Mouse (Mus musculus) intestine, embryonic 16.5 days (tissue): ENCODE measurements around the gene 1110017D15Rik. TPM values are rescaled to one million over a fixed set of nuclear protein-coding genes. Genes with fewer than 3 reads are reported as not detected.
"Not testable (repeated sequence)": the region's sequence is repeated elsewhere in the genome, so short reads cannot be mapped to it uniquely, and the experiment has no call there.

Experiments
- ATAC-seq: fragments of 200-750 bp; cut with Nextera tagmentation; 2 replicates; pipeline ENCODE4 v1.8.0; 2017; ENCODE audit warnings: moderate TSS enrichment, moderate library complexity
- H3K27ac ChIP-seq: fragments of 300-500 bp; sonication (generic); 2 replicates; pipeline ENCODE4 v1.5.1; 2014; ENCODE audit warnings: mild to moderate bottlenecking, low read length
- H3K27me3 ChIP-seq: fragments of 300-500 bp; sonication (generic); replicated peaks from 2 replicates; pipeline ENCODE4 v1.6.1; 2014; ENCODE audit warnings: low read length, control low read depth, mixed read lengths; ENCODE audit not compliant: control insufficient read depth, insufficient read depth
- H3K36me3 ChIP-seq: fragments of 300-500 bp; sonication (generic); 2 replicates; pipeline ENCODE4 v1.6.1; 2014; ENCODE audit warnings: low read length, control low read depth; ENCODE audit not compliant: control insufficient read depth, insufficient read depth
- H3K4me1 ChIP-seq: fragments of 300-500 bp; sonication (generic); 2 replicates; pipeline ENCODE4 v1.6.1; 2014; ENCODE audit warnings: low read length, control low read depth, mixed read lengths; ENCODE audit not compliant: control insufficient read depth, insufficient read depth
- H3K4me2 ChIP-seq: fragments of 300-500 bp; sonication (generic); 2 replicates; pipeline ENCODE4 v1.6.1; 2014; ENCODE audit warnings: low read depth, low read length, control low read depth
- H3K4me3 ChIP-seq: fragments of 300-500 bp; sonication (generic); 2 replicates; pipeline ENCODE4 v1.5.1; 2014; ENCODE audit warnings: mild to moderate bottlenecking, low read length
- H3K9ac ChIP-seq: fragments of 300-500 bp; sonication (generic); 2 replicates; pipeline ENCODE4 v1.6.1; 2014; ENCODE audit warnings: low read depth, low read length
- H3K9me3 ChIP-seq: fragments of 300-500 bp; sonication (generic); 2 replicates; pipeline ENCODE4 v1.6.1; 2016; ENCODE audit warnings: low read length, control low read depth; ENCODE audit not compliant: control insufficient read depth
- WGBS: fragments of 180-500 bp; shearing (Covaris S2); extraction: QIAGEN DNeasy Blood & Tissue Kit; methylation state at CpG from one replicate; pipeline ENCODE4 v1.1.7; 2014; 5-methylcytosine and 5-hydroxymethylcytosine counted together
- polyA plus RNA-seq: library from polyadenylated mRNA; unstranded; fragments of >200 nt; fragmentation: Nextera tagmentation; extraction: Ambion mirVana; gene quantifications from 2 replicates; pipeline ENCODE4 v1.2.1, GENCODE M21; 2015

The 1110017D15Rik gene
- polyA plus RNA-seq, 1 experiment from 2014 or later = 0.21 TPM

- no peaks in the 10 kb centered on the region for H3K9me3 ChIP-seq
- peak; percentile 99 for ATAC-seq
- H3K36me3 ChIP-seq = no peaks in the 10 kb centered on the region
- peak within 1 kb of the TSS; percentile 86 for H3K9ac ChIP-seq
- no peaks in the 10 kb centered on the region for H3K27me3 ChIP-seq
- WGBS = under 1% methylated on average over 70 of the region's 70 CpGs
- peak within 1 kb of the TSS; percentile 77 for H3K27ac ChIP-seq
- H3K4me3 ChIP-seq = peak within 1 kb of the TSS; percentile 80
- peak within 1 kb of the TSS; percentile 58 for H3K4me2 ChIP-seq
- peaks cover 3% of the 10 kb centered on the region; the same call in 1 of the 2 replicates for H3K4me1 ChIP-seq
Measured at GRCm38 (mm10) chr4:41464345-41465286, 52.5 kb downstream of the 1110017D15Rik start, which contains the start of the genes Kif24 and Nudt2. Gene Kif24, minus strand, starts transcription at chr4:41464887. Gene Nudt2, plus strand, starts transcription at chr4:41465151.

DNA sequence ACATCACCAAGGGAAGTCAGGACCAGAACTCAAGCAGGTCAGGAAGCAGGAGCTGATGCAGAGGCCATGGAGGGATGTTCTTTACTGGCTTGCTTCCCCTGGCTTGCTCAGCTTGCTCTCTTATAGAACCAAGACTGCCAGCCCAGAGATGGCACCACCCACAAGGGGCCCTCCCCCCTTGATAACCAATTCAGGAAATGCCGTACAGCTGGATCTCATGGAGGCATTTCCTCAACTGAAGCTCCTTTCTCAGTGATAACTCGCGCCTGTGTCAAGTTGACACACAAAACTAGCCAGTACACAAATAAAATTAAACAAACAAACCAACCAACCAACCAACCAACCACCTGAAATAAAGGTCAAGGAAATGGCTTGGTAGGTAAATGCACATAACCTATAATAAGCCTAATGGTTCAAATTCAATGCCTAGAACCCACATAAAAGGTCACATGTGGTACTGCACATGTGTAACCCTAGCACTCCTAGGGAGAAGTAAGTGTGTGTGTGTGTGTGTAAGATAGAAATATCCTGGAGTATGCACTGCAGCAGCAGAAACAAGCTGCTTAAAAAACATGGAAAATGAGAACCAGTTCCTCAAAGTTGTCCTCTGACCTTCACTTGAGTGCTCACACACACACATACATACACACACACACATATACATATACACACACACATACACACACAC is 53.9 kb downstream of the 1110017D15Rik start:
- Histone ChIP-seq H3K9ac (0 out of 2 replicates have a peak overlapping the region, but pooled peaks have one; percentile 71), H3K4me3 (peak overlapping the region; percentile 80), H3K4me2 (peak overlapping the region; percentile 58)
- WGBS = 57% methylated on average over 3 of the region's 3 CpGs
- H3K36me3 ChIP-seq, H3K27ac ChIP-seq, H3K27me3 ChIP-seq, H3K4me1 ChIP-seq, H3K9me3 ChIP-seq, ATAC-seq: not testable (repeated sequence)

DNA sequence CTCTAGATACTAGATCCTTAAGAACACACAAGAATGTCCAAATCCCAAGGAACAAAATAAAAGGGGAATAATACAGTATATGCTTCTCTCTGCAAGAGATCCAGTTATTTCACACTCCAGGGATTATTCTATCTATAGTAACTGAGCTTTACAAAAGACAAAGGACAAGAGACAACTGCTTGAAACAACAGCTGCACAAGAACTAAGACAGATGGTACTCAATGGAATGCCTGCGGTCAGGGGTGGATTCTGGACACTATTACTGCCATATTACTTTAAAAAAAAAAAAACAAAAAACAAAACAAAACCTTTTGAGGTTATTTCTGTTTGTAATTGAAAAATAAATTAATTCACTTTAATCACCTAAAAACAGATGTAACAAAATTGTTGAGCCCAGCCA is 56.4 kb downstream of the 1110017D15Rik start:
- Histone ChIP-seq H3K4me1 (peaks cover 3% of the 10 kb centered on the region; the same call in 1 of the 2 replicates), H3K9ac (no peak overlapping the region), H3K4me2 (no peak overlapping the region), H3K27ac (no peak overlapping the region), H3K4me3 (no peak overlapping the region), H3K27me3 (no peaks in the 10 kb centered on the region), H3K9me3 (no peaks in the 10 kb centered on the region), H3K36me3 (no peaks in the 10 kb centered on the region)
- ATAC-seq = no peak
- 91% methylated on average over 1 of the region's 1 CpGs for WGBS

Other genes starting within 250 kb of the 1110017D15Rik start
- 41.0 and 44.3 TPM in 2 replicates for gene Ubap2, start 242.2 kb downstream of the 1110017D15Rik start, polyA plus RNA-seq
- 51.1 and 51.4 TPM in 2 replicates for gene Dcaf12, start 202.4 kb downstream of the 1110017D15Rik start, polyA plus RNA-seq
- gene Ubap1, start 168.3 kb downstream of the 1110017D15Rik start, polyA plus RNA-seq = 46.5 and 52.1 TPM in 2 replicates
- 4.0 TPM in 2 replicates for gene Kif24, start 52.4 kb downstream of the 1110017D15Rik start, polyA plus RNA-seq
- gene Nudt2, start 52.2 kb downstream of the 1110017D15Rik start, polyA plus RNA-seq = 62.5 and 70.3 TPM in 2 replicates
- 12.7 and 15.3 TPM in 2 replicates for gene AI464131, start 14.3 kb downstream of the 1110017D15Rik start, polyA plus RNA-seq
- 2.4 and 2.9 TPM in 2 replicates for gene Fam219a, start 52.2 kb upstream of the 1110017D15Rik start, polyA plus RNA-seq
- 3.5 and 4.2 TPM in 2 replicates for gene Dnaic1, start 52.4 kb upstream of the 1110017D15Rik start, polyA plus RNA-seq
- 7.6 and 8.7 TPM in 2 replicates for gene Enho, start 123.0 kb upstream of the 1110017D15Rik start, polyA plus RNA-seq
- gene Cntfr, start 179.8 kb upstream of the 1110017D15Rik start, polyA plus RNA-seq = 5.5 and 5.6 TPM in 2 replicates
- 113 and 125 TPM in 2 replicates for gene Il11ra1, start 182.7 kb upstream of the 1110017D15Rik start, polyA plus RNA-seq
- 57.5 and 64.9 TPM in 2 replicates for gene Rpp25l, start 196.2 kb upstream of the 1110017D15Rik start, polyA plus RNA-seq
- gene Dctn3, start 205.8 kb upstream of the 1110017D15Rik start, polyA plus RNA-seq = 136 and 143 TPM in 2 replicates
- gene Arid3c, start 213.8 kb upstream of the 1110017D15Rik start, polyA plus RNA-seq = not detected in 2 replicates
- 93.4 and 103 TPM in 2 replicates for gene Galt, start 237.9 kb upstream of the 1110017D15Rik start, polyA plus RNA-seq
- gene Sigmar1, start 238.8 kb upstream of the 1110017D15Rik start, polyA plus RNA-seq = 105 and 111 TPM in 2 replicates